Mouse (Mus musculus): Measurements from ENCODE around the gene Olfr47.

DNA sequence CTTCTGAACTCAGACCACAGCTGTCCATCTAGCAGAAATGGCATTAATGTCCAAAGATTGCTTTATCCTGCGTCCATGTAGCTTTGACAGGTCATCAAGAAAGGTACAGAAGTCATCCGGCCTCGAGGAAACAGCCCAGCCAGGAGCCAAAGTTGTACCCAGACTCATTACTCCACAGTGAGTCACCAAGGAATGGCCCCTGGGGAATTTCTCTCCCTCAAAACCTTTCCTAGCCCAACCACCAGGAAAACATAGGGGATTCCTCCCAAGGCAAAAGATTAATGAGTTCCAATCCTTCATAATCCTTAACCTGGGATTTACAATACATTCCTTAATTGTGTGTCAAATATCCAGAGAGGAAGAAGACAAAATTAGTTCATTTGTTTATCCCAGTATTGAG is 16.1 kb downstream of the Olfr47 start:
- TF ChIP-seq CTCF (IDR thresholded peaks at IDR 0.05; ENCODE audit: low read depth, low read length) (no peak), GATA1 (IDR thresholded peaks at IDR 0.05; ENCODE audit: borderline replicate concordance, low read length) (no peak), POLR2AphosphoS5 (IDR thresholded peaks at IDR 0.05; ENCODE audit: insufficient replicate concordance, low read depth, low read length) (no peak), TAL1 (conservative IDR thresholded peaks at IDR 0.05; ENCODE audit: low read depth, low read length) (no peak), GATA2 (IDR thresholded peaks at IDR 0.05; ENCODE audit: borderline replicate concordance, low read depth, low read length) (no peak)

All from G1E (cell line).